Comparison of ENCODE assay signal across 8 mouse cellular contexts in the genomic region with DNA sequence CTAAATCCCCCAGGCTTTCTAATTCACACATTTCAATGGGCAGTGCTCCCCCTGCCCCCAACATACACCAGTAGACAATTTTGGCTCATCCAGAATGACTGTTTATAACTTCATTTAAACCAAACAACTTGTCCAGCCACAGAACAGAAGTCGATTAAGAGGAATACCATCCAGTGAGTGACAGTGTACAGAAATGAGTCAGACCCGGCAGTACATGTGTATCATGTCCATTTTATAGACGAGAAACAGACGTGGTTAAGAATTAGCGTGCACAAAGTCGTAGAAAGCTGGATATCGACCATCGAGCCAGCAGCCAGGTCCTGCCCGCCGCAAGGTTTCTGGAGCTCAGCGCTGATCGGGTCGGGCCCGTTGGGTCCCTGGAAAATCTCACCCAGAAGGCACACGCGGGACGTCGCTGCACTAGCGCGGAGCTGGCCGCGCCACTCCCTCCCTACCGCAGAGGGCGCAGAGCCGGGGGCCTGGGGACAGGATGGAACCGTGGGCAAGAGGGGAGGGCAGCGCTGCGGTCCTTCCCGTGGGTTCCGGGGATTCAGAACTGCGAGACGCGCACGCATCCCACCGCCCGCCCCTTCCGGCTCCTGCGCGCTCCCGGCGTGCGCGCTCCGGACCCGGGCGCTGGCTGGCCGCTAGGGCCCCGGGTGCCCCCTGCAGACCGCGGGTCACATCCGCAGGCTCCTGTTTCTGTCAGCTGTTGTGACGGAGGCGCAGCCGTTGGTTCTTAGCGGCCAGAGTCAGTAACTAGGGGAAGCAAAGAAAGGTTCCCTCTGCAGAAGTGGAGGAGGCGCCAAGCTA. TPM values are rescaled to one million over a fixed set of nuclear protein-coding genes. Genes with fewer than 3 reads are reported as not detected.
A peak's percentile ranks its signal among the peaks of the same experiment; 100 is the strongest.
DNase-seq lines count a peak whose midpoint lies in the region; ATAC-seq and TF ChIP-seq lines count a peak whose summit lies in the region.

Gene Cyren (minus strand): TSS at position 552 of the 813 bp plus-strand sequence.

- WGBS in forebrain, embryonic 14.5 days: under 1% methylated on average over 50 of the region's 56 CpGs
- under 1% methylated on average over 56 of the region's 56 CpGs for WGBS in neural tube, embryonic 15.5 days

- no peaks in the 10 kb centered on the region for H3K36me3 ChIP-seq in ES-Bruce4 (ENCODE audit: control insufficient read depth, insufficient read depth, low read length, poor library complexity, severe bottlenecking)
- peaks cover 24% of the 10 kb centered on the region; the same call in 1 of the 2 replicates for H3K36me3 ChIP-seq in forebrain, embryonic 14.5 days (ENCODE audit: control insufficient read depth, insufficient read depth, low read length)
- H3K36me3 ChIP-seq in neural tube, embryonic 15.5 days: peaks cover 16% of the 10 kb centered on the region; the same call in 1 of the 2 replicates

- H3K9ac ChIP-seq in ES-Bruce4 (ENCODE audit: low read depth, poor library complexity, severe bottlenecking): peak within 1 kb of the TSS; percentile 73
- H3K9ac ChIP-seq in forebrain, embryonic 14.5 days (ENCODE audit: low read length): peak within 1 kb of the TSS; percentile 89
- peak within 1 kb of the TSS; percentile 81 for H3K9ac ChIP-seq in neural tube, embryonic 15.5 days (replicated peaks)

- DNase-seq in forebrain, embryonic 14.5 days (ENCODE audit: low spot score): peak; percentile 93
- DNase-seq in heart, postnatal 14 days: peak; percentile 97
- DNase-seq in layer of hippocampus, adult 11-12 months (ENCODE audit: low spot score): peak; percentile 91
- DNase-seq in lung, adult 18-20 months: peak; percentile 93 to 95
- peak; percentile 86 for DNase-seq in testis, postnatal 14 days (ENCODE audit: low spot score)

- intact Hi-C loops in heart, postnatal 14 days (cut with DNase I): loop anchor here (2.0 to 5.0 kb wide), 3 partner anchors 15 to 365 kb away; partner anchors contain the start of genes Agbl3 and Tmem140

- no peaks in the 10 kb centered on the region for H3K27me3 ChIP-seq in ES-Bruce4 (ENCODE audit: control insufficient read depth, insufficient read depth, low read length, poor library complexity, severe bottlenecking)
- H3K27me3 ChIP-seq in forebrain, embryonic 14.5 days (replicated peaks; ENCODE audit: control insufficient read depth, insufficient read depth, low read length): no peaks in the 10 kb centered on the region
- H3K27me3 ChIP-seq in neural tube, embryonic 15.5 days (replicated peaks): no peaks in the 10 kb centered on the region

- TF ChIP-seq EP300 in ES-Bruce4 (IDR thresholded peaks at IDR 0.05; ENCODE audit: insufficient read depth, low read depth, low read length): 0 out of 2 replicates have a peak, but pooled peaks have one; percentile 13

- H3K4me1 ChIP-seq in ES-Bruce4 (ENCODE audit: control insufficient read depth, insufficient read depth, low read length): no peaks in the 10 kb centered on the region
- H3K4me1 ChIP-seq in forebrain, embryonic 14.5 days (ENCODE audit: control insufficient read depth, insufficient read depth, low read length): peaks cover 10% of the 10 kb centered on the region; the same call in 1 of the 2 replicates
- peaks cover 22% of the 10 kb centered on the region for H3K4me1 ChIP-seq in neural tube, embryonic 15.5 days

- peak; percentile 31 for TF ChIP-seq CTCF in ES-Bruce4 (IDR thresholded peaks at IDR 0.05; ENCODE audit: low read depth, low read length)

- TF ChIP-seq POLR2A in ES-Bruce4 (IDR thresholded peaks at IDR 0.05; ENCODE audit: insufficient read depth, low read length): no peak

- peak; percentile 84 for ATAC-seq in cerebellum, adult (ENCODE audit: insufficient number of reproducible peaks, low FRiP score, low TSS enrichment)
- ATAC-seq in forebrain, embryonic 14.5 days: peak; percentile 96
- peak; percentile 95 for ATAC-seq in neural tube, embryonic 15.5 days (ENCODE audit: low FRiP score)

- H3K4me3 ChIP-seq in ES-Bruce4 (ENCODE audit: low read depth, low read length): peak within 1 kb of the TSS; percentile 93
- H3K4me3 ChIP-seq in forebrain, embryonic 14.5 days (ENCODE audit: low read depth, low read length): peak within 1 kb of the TSS; percentile 66
- peak within 1 kb of the TSS; percentile 72 for H3K4me3 ChIP-seq in neural tube, embryonic 15.5 days (replicated peaks)

- no peak within 1 kb of the TSS for H3K27ac ChIP-seq in ES-Bruce4 (ENCODE audit: insufficient read depth, low read length)
- peak within 1 kb of the TSS; percentile 89 for H3K27ac ChIP-seq in forebrain, embryonic 14.5 days (ENCODE audit: low read depth, low read length)
- H3K27ac ChIP-seq in neural tube, embryonic 15.5 days (replicated peaks): peak within 1 kb of the TSS; percentile 93

- peak within 1 kb of the TSS; percentile 75 for H3K4me2 ChIP-seq in forebrain, embryonic 14.5 days (ENCODE audit: low read length)
- peak within 1 kb of the TSS; percentile 68 for H3K4me2 ChIP-seq in neural tube, embryonic 15.5 days

- no peaks in the 10 kb centered on the region for H3K9me3 ChIP-seq in ES-Bruce4 (replicated peaks; ENCODE audit: control insufficient read depth, insufficient read depth, low read length, poor library complexity, severe bottlenecking)
- no peaks in the 10 kb centered on the region for H3K9me3 ChIP-seq in forebrain, embryonic 14.5 days (replicated peaks; ENCODE audit: control insufficient read depth, low read length)
- H3K9me3 ChIP-seq in neural tube, embryonic 15.5 days (replicated peaks): no peaks in the 10 kb centered on the region

RNA-seq across cellular contexts. Expression of gene Cyren, which starts in this region (rescaled TPM):
- polyA plus RNA-seq in ES-Bruce4 (2011; ENCODE audit: insufficient read depth, insufficient read length, low read depth, missing spikeins): 9.7 and 10.2 TPM in 2 replicates
- 7.9 and 8.0 TPM in 2 replicates for polyA plus RNA-seq in forebrain, embryonic 14.5 days (2014; fragmentation: Nextera tagmentation; extraction: Ambion mirVana)
- total RNA-seq in heart, postnatal 14 days (2021): 1 to 10 TPM; 5.9 to 7.1 TPM
- 8.8 and 10.6 TPM in 2 replicates for polyA plus RNA-seq in neural tube, embryonic 15.5 days (2015; fragmentation: Nextera tagmentation; extraction: Ambion mirVana)
